ENCODE assay signal across 8 mouse cellular contexts in genomic region chr9:8226415-8226814, GRCm38 (mm10).
DNase-seq lines count a peak whose midpoint lies in the region; ATAC-seq and TF ChIP-seq lines count a peak whose summit lies in the region.

No protein-coding gene starts in this region.

- peak; percentile 85 for TF ChIP-seq CTCF in midbrain, postnatal 0 days (IDR thresholded peaks at IDR 0.05)

- 30% methylated on average over 1 of the region's 1 CpGs for WGBS in embryonic facial prominence, embryonic 11.5 days
- 32% methylated on average over 1 of the region's 1 CpGs for WGBS in embryonic facial prominence, embryonic 10.5 days
- WGBS in limb, embryonic 13.5 days = 38% methylated on average over 1 of the region's 1 CpGs
- 27% methylated on average over 1 of the region's 1 CpGs for WGBS in limb, embryonic 10.5 days
- 36% methylated on average over 1 of the region's 1 CpGs for WGBS in midbrain, postnatal 0 days

- no peaks in the 10 kb centered on the region for H3K9me3 ChIP-seq in embryonic facial prominence, embryonic 11.5 days (replicated peaks; ENCODE audit: control insufficient read depth, low read length)
- peaks cover 2% of the 10 kb centered on the region; the same call in 1 of the 2 replicates for H3K9me3 ChIP-seq in embryonic facial prominence, embryonic 10.5 days
- no peaks in the 10 kb centered on the region for H3K9me3 ChIP-seq in limb, embryonic 13.5 days
- no peaks in the 10 kb centered on the region for H3K9me3 ChIP-seq in limb, embryonic 10.5 days (replicated peaks)
- no peaks in the 10 kb centered on the region for H3K9me3 ChIP-seq in midbrain, postnatal 0 days (ENCODE audit: low read length)

- no peak overlapping the region for H3K9ac ChIP-seq in embryonic facial prominence, embryonic 11.5 days (replicated peaks; ENCODE audit: low read length)
- H3K9ac ChIP-seq in limb, embryonic 13.5 days = no peak overlapping the region
- H3K9ac ChIP-seq in midbrain, postnatal 0 days (replicated peaks; ENCODE audit: low read length, poor library complexity, severe bottlenecking) = no peak overlapping the region

- no peak overlapping the region for H3K4me3 ChIP-seq in embryonic facial prominence, embryonic 11.5 days (ENCODE audit: low read depth, low read length)
- no peak overlapping the region for H3K4me3 ChIP-seq in embryonic facial prominence, embryonic 10.5 days
- H3K4me3 ChIP-seq in limb, embryonic 13.5 days = no peak overlapping the region
- no peak overlapping the region for H3K4me3 ChIP-seq in limb, embryonic 10.5 days
- no peak overlapping the region for H3K4me3 ChIP-seq in midbrain, postnatal 0 days (ENCODE audit: low read depth, low read length)

- peak; percentile 84 for DNase-seq in embryonic facial prominence, embryonic 11.5 days (ENCODE audit: low spot score)
- no peak for DNase-seq in embryonic facial prominence, embryonic 10.5 days (ENCODE audit: low spot score)
- no peak for DNase-seq in limb, embryonic 10.5 days (ENCODE audit: low spot score)
- peak; percentile 81 for DNase-seq in embryo, embryonic 10.5 days (ENCODE audit: low spot score)
- peak; percentile 77 for DNase-seq in midbrain, postnatal 0 days (ENCODE audit: low spot score)
- no peak for DNase-seq in c-Kit-positive CD71-positive TER-119-positive erythroid progenitor cells, embryonic 14.5 days (ENCODE audit: low spot score)
- no peak for DNase-seq in gastrocnemius, postnatal 4 days (ENCODE audit: low spot score in 2 of 2)

- H3K4me1 ChIP-seq in embryonic facial prominence, embryonic 11.5 days (ENCODE audit: control insufficient read depth, insufficient read depth, low read length) = no peaks in the 10 kb centered on the region
- H3K4me1 ChIP-seq in embryonic facial prominence, embryonic 10.5 days = no peaks in the 10 kb centered on the region
- no peaks in the 10 kb centered on the region for H3K4me1 ChIP-seq in limb, embryonic 13.5 days
- H3K4me1 ChIP-seq in limb, embryonic 10.5 days = no peaks in the 10 kb centered on the region
- H3K4me1 ChIP-seq in midbrain, postnatal 0 days (ENCODE audit: insufficient read depth, low read length) = no peaks in the 10 kb centered on the region

- no peaks in the 10 kb centered on the region for H3K36me3 ChIP-seq in embryonic facial prominence, embryonic 11.5 days (replicated peaks; ENCODE audit: control insufficient read depth, insufficient read depth, low read depth, low read length)
- H3K36me3 ChIP-seq in embryonic facial prominence, embryonic 10.5 days (replicated peaks) = no peaks in the 10 kb centered on the region
- no peaks in the 10 kb centered on the region for H3K36me3 ChIP-seq in limb, embryonic 13.5 days
- no peaks in the 10 kb centered on the region for H3K36me3 ChIP-seq in limb, embryonic 10.5 days
- no peaks in the 10 kb centered on the region for H3K36me3 ChIP-seq in midbrain, postnatal 0 days (ENCODE audit: insufficient read depth, low read length)

- no peaks in the 10 kb centered on the region for H3K27me3 ChIP-seq in embryonic facial prominence, embryonic 11.5 days (ENCODE audit: control insufficient read depth, insufficient read depth, low read length)
- H3K27me3 ChIP-seq in embryonic facial prominence, embryonic 10.5 days (replicated peaks; ENCODE audit: low read depth, poor library complexity, severe bottlenecking) = no peaks in the 10 kb centered on the region
- no peaks in the 10 kb centered on the region for H3K27me3 ChIP-seq in limb, embryonic 13.5 days
- H3K27me3 ChIP-seq in limb, embryonic 10.5 days (ENCODE audit: low read depth, poor library complexity, severe bottlenecking) = no peaks in the 10 kb centered on the region
- H3K27me3 ChIP-seq in midbrain, postnatal 0 days (ENCODE audit: insufficient read depth, low read length) = no peaks in the 10 kb centered on the region

- H3K4me2 ChIP-seq in embryonic facial prominence, embryonic 11.5 days (ENCODE audit: low read depth, low read length) = no peak overlapping the region
- no peak overlapping the region for H3K4me2 ChIP-seq in limb, embryonic 13.5 days (replicated peaks)
- no peak overlapping the region for H3K4me2 ChIP-seq in midbrain, postnatal 0 days (ENCODE audit: low read depth, low read length, poor library complexity, severe bottlenecking)

- no peak overlapping the region for H3K27ac ChIP-seq in embryonic facial prominence, embryonic 11.5 days (replicated peaks; ENCODE audit: low read depth, low read length)
- no peak overlapping the region for H3K27ac ChIP-seq in embryonic facial prominence, embryonic 10.5 days (replicated peaks)
- no peak overlapping the region for H3K27ac ChIP-seq in limb, embryonic 13.5 days
- H3K27ac ChIP-seq in limb, embryonic 10.5 days = no peak overlapping the region
- no peak overlapping the region for H3K27ac ChIP-seq in midbrain, postnatal 0 days (ENCODE audit: low read depth, low read length)

- ATAC-seq in embryonic facial prominence, embryonic 11.5 days (replicated peaks; ENCODE audit: insufficient number of reproducible peaks, low FRiP score, low TSS enrichment, low read depth) = no peak
- ATAC-seq in limb, embryonic 13.5 days (ENCODE audit: low FRiP score, low read depth) = peak; percentile 71; the same call in 1 of the 2 replicates
- peak; percentile 74; the same call in 1 of the 2 replicates for ATAC-seq in midbrain, postnatal 0 days (ENCODE audit: low FRiP score)

Comparison
In these comparisons a context has a peak if more than half of its experiments do, and no peak if none do; other contexts are left out.
1. DNase-seq: peak in embryonic facial prominence, embryonic 11.5 days (single experiment), embryo, embryonic 10.5 days (single experiment) and midbrain, postnatal 0 days (single experiment); none in embryonic facial prominence, embryonic 10.5 days (single experiment), limb, embryonic 10.5 days (single experiment), c-Kit-positive CD71-positive TER-119-positive erythroid progenitor cells, embryonic 14.5 days (single experiment) and gastrocnemius, postnatal 4 days (0 of 2).